Mouse (Mus musculus): ENCODE results near the gene Gpr50. TPM values are rescaled to one million over a fixed set of nuclear protein-coding genes. Genes with fewer than 3 reads are reported as not detected.

Gpr50 gene
- polyA plus RNA-seq, 1 experiment from 2014 or later = 0.04 TPM

DNA sequence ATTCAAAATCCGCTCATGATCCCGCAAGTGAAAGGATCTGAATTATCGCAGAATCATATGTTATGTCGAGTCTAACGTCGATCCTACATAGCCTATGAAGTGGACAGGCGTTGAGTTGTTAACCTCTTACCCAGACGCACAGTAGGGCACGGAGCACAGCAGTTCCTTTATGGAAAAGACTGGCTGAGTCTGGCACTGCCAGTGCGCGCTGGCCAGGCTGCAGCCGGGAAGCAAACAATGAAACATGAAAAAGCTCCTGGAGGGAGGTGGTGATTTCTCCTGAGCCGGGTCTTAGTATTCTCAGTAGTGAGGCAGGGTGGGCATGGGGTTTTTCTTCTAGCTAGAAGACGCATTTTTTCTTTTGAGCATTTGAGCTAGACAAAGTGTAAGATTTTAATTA, 1.7 kb upstream of the Gpr50 start:
- ChIA-PET POLR2A (no interaction called here), CTCF (interaction anchor here (2.0 kb wide), 1 partner anchor 14 kb away, joined by 5 read pairs; no protein-coding TSS in a partner anchor)
- TF ChIP-seq CTCF (IDR thresholded peaks at IDR 0.05) = no peak
- ATAC-seq = no peak
- peaks cover 13% of the 10 kb centered on the region for H3K27me3 ChIP-seq
- no peak for DNase-seq (ENCODE audit: low read depth, low spot score)
- in situ Hi-C loops (cut with MboI; ENCODE audit: low pct_unique_long_range_greater_than_20kb) = no loop called here

DNA sequence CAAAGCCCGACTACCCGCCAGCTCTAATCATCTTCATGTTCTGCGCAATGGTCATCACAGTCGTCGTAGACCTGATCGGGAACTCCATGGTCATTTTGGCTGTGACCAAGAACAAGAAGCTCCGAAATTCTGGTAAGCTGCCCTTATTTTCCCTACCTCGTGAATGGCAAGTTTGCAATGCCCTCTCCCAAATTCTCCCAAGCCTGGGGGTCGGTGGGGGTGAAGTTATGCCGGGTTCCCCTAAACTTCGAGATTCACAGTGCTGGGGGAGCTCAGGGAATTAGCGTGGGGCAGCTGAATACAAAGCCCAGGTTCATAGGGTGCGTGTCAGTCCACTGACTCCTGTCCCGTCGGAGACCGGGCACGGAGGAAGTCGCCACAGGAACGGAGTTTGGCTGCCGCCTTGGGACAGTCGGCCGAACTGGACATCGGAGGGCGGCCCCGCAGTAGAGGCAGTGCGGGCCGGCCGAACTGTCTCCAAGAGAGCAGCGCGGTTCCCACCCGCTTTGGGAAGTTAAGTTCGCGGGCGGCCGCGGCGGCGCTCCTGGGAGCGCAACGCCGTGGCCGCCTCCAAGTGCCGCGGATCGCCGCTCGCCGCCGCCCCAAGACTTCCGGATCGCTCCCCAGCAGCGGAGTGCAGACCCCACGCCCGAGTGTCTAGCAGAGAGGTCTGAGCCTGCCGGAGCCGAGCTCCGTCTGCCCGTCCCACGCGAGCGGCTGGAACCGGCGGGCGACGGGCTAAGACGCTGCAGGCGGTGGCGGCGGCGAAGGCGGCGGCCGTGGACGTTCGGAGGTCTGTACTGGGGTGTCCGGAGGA, 612 bp downstream of the Gpr50 start:
- peaks cover 24% of the 10 kb centered on the region for H3K27me3 ChIP-seq
- in situ Hi-C loops (cut with MboI; ENCODE audit: low pct_unique_long_range_greater_than_20kb) = no loop called here
- ChIA-PET CTCF (interaction anchor here (1.0 to 1.8 kb wide), 2 partner anchors 13 to 17 kb away, joined by 3 to 4 read pairs; no protein-coding TSS in a partner anchor), POLR2A (interaction anchor here (0.8 kb wide), 1 partner anchor 101 kb away, joined by 7 read pairs; no protein-coding TSS in a partner anchor)
- TF ChIP-seq CTCF (IDR thresholded peaks at IDR 0.05) = no peak
- DNase-seq (ENCODE audit: low read depth, low spot score) = no peak
- ATAC-seq = no peak

DNA sequence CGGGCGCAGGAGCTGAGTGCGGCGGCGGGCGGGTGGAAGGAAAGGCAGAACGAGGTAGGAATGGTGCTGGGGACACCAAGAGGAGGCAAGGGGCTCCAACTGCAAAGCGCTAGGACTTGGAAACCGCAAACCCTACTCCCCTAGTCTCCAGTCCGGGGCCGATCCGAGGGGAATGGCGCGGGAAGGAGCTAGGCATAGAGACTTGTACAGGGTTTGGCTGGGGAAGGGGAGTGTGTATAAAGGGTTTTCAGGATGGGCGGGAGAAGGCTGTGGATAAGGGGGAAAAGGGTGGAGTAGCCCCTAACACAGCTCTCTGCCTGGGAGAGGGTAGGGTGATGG, 1.2 kb downstream of the Gpr50 start:
- DNase-seq (ENCODE audit: low read depth, low spot score) (no peak), ATAC-seq (no peak)
- in situ Hi-C loops (cut with MboI; ENCODE audit: low pct_unique_long_range_greater_than_20kb) = no loop called here
- no peak for TF ChIP-seq CTCF (IDR thresholded peaks at IDR 0.05)
- H3K27me3 ChIP-seq = peaks cover 27% of the 10 kb centered on the region
- ChIA-PET CTCF (no interaction called here), POLR2A (no interaction called here)

DNA sequence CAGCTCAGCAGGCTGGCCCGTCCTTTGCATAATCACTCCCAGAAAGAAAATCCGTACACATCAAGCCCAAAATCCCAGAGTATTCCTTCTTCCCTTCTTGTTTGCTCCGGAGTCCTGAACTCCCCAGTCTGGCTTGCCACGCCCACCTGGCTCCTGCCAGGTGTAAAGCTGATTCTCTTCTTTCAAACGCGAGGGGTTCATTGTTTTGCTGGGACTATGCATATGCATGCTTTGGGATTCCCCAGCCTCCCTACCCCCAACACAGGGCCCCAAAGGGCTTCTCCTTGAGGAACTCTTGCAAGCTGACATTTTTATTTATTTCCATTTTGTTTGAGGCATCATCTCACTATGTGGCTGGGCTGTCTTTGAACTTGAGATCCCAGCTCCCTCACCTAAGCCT, 6.8 kb downstream of the Gpr50 start:
- in situ Hi-C loops (cut with MboI; ENCODE audit: low pct_unique_long_range_greater_than_20kb) = no loop called here
- H3K27me3 ChIP-seq = peaks cover 36% of the 10 kb centered on the region
- no peak for TF ChIP-seq CTCF (IDR thresholded peaks at IDR 0.05)
- no peak for DNase-seq (ENCODE audit: low read depth, low spot score)
- CTCF ChIA-PET = no interaction called here
- no peak for ATAC-seq
- POLR2A ChIA-PET = no interaction called here

DNA sequence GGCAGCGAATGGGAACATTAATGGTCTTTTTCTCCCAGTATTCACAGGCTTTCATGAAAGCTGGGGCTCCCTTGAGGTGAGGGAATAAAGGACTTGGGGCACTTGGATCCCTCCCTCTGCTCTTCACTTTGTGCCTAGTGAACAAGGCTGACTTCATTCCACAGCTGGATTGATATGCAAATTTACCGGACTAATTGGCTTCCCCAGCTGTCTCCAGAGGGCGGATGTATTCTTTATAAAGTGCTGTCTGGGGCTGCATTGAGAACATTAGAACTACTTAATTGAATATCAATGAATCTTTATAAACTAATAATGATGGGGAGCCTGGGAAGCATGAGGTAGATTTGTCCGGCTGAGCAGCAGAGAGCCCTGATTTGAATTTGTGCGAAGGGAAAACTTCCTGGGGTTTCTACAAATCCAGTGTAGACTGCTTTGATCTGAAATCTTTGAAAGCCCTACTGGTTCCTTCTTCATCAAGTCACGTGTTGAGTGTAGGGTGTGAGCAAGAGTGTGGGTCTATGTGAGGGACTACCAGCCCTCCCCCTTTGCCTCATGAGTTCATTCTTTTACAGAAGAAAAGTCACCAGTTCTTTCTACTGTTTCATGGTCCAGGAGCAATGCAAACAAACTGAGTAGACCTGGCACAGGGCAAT, 37.5 kb downstream of the Gpr50 start:
- ATAC-seq (no peak), DNase-seq (ENCODE audit: low read depth, low spot score) (no peak)
- no peak for TF ChIP-seq CTCF (IDR thresholded peaks at IDR 0.05)
- CTCF ChIA-PET = no interaction called here
- in situ Hi-C loops (cut with MboI; ENCODE audit: low pct_unique_long_range_greater_than_20kb) = no loop called here
- peaks cover 43% of the 10 kb centered on the region for H3K27me3 ChIP-seq
- POLR2A ChIA-PET = no interaction called here

Other genes starting within 250 kb of the Gpr50 start
- gene Cd99l2, start 170.8 kb upstream of the Gpr50 start, polyA plus RNA-seq (2021) = 43.0 TPM
- 112 TPM for gene Hmgb3, start 107.7 kb upstream of the Gpr50 start, polyA plus RNA-seq (2021)
- gene Vma21, start 152.3 kb downstream of the Gpr50 start, polyA plus RNA-seq (2021) = 30.0 TPM